Mouse (Mus musculus) forebrain, embryonic 15.5 days (tissue): ENCODE data around the gene Tfpi. TPM values are rescaled to one million over a fixed set of nuclear protein-coding genes. Genes with fewer than 3 reads are reported as not detected.

ENCODE experiments used
- ATAC-seq: fragments of 200-750 bp; cut with Nextera tagmentation; replicated peaks from 2 replicates; pipeline ENCODE4 v1.8.0; 2017; ENCODE audit warnings: mild to moderate bottlenecking, moderate TSS enrichment, moderate library complexity
- H3K27ac ChIP-seq: fragments of 300-500 bp; sonication (generic); replicated peaks from 2 replicates; pipeline ENCODE4 v1.5.1; 2015; ENCODE audit warnings: mild to moderate bottlenecking, inconsistent platforms
- H3K27me3 ChIP-seq: fragments of 300-500 bp; sonication (generic); 2 replicates; pipeline ENCODE4 v1.6.1; 2015; ENCODE audit warnings: inconsistent platforms
- H3K36me3 ChIP-seq: fragments of 300-500 bp; sonication (generic); 2 replicates; pipeline ENCODE4 v1.6.1; 2015; ENCODE audit warnings: mild to moderate bottlenecking, inconsistent platforms
- H3K4me1 ChIP-seq: fragments of 300-500 bp; sonication (generic); 2 replicates; pipeline ENCODE4 v1.6.1; 2015; ENCODE audit warnings: inconsistent platforms
- H3K4me2 ChIP-seq: fragments of 300-500 bp; sonication (generic); replicated peaks from 2 replicates; pipeline ENCODE4 v1.6.1; 2015; ENCODE audit warnings: mild to moderate bottlenecking, inconsistent platforms
- H3K4me3 ChIP-seq: fragments of 300-500 bp; sonication (generic); 2 replicates; pipeline ENCODE4 v1.5.1; 2015; ENCODE audit warnings: mild to moderate bottlenecking, inconsistent platforms
- H3K9ac ChIP-seq: fragments of 300-500 bp; sonication (generic); replicated peaks from 2 replicates; pipeline ENCODE4 v1.6.1; 2015; ENCODE audit warnings: mild to moderate bottlenecking, inconsistent platforms
- H3K9me3 ChIP-seq: fragments of 300-500 bp; sonication (generic); 2 replicates; pipeline ENCODE4 v1.6.1; 2016; ENCODE audit warnings: inconsistent platforms
- WGBS: fragments of 180-500 bp; shearing (Covaris S2); methylation state at CpG from one replicate; pipeline ENCODE4 v1.1.7; 2015; ENCODE audit warnings: mixed read lengths; 5-methylcytosine and 5-hydroxymethylcytosine counted together
- polyA plus RNA-seq: library from polyadenylated mRNA; unstranded; fragments of >200 nt; fragmentation: Nextera tagmentation; extraction: Ambion mirVana; gene quantifications from 2 replicates; pipeline ENCODE4 v1.2.1, GENCODE M21; 2015

Tfpi gene
- polyA plus RNA-seq, 1 experiment from 2014 or later, result 9.7 TPM

- ATAC-seq, result no peak
- Histone ChIP-seq H3K27me3 (no peaks in the 10 kb centered on the region), H3K36me3 (no peaks in the 10 kb centered on the region), H3K9ac (no peak overlapping the region), H3K9me3 (no peaks in the 10 kb centered on the region), H3K4me3 (no peak overlapping the region), H3K4me2 (no peak overlapping the region), H3K4me1 (peaks cover 5% of the 10 kb centered on the region; the same call in 1 of the 2 replicates), H3K27ac (no peak overlapping the region)
- 67% methylated on average over 6 of the region's 6 CpGs for WGBS
These were observed 91.5 kb downstream of the Tfpi start for GRCm38 (mm10) chr2:84384911-84385693.

- H3K27me3 ChIP-seq, result no peaks in the 10 kb centered on the region
- H3K27ac ChIP-seq, result no peak overlapping the region
- no peak overlapping the region for H3K4me2 ChIP-seq
- peaks cover 5% of the 10 kb centered on the region; the same call in 1 of the 2 replicates for H3K4me1 ChIP-seq
- no peak overlapping the region for H3K4me3 ChIP-seq
- no peak overlapping the region for H3K9ac ChIP-seq
- ATAC-seq, result no peak
- WGBS, result 87% methylated on average over 4 of the region's 4 CpGs
- no peaks in the 10 kb centered on the region for H3K9me3 ChIP-seq
- H3K36me3 ChIP-seq, result no peaks in the 10 kb centered on the region
These were observed 92.7 kb downstream of the Tfpi start for GRCm38 (mm10) chr2:84383828-84384227.

Other genes starting within 250 kb of the Tfpi start
- gene Calcrl, start 51.4 kb downstream of the Tfpi start, polyA plus RNA-seq, result 5.7 and 6.9 TPM in 2 replicates
- 35.7 and 38.1 TPM in 2 replicates for gene Ctnnd1, start 174.0 kb upstream of the Tfpi start, polyA plus RNA-seq
- gene Btbd18, start 182.3 kb upstream of the Tfpi start, polyA plus RNA-seq, result 0.36 and 0.41 TPM in 2 replicates
- gene Selenoh, start 194.0 kb upstream of the Tfpi start, polyA plus RNA-seq, result 251 and 270 TPM in 2 replicates
- gene Gm28635, start 201.3 kb upstream of the Tfpi start, polyA plus RNA-seq, result not detected in 2 replicates
- gene Med19, start 201.6 kb upstream of the Tfpi start, polyA plus RNA-seq, result 51.7 and 54.7 TPM in 2 replicates
- 198 and 209 TPM in 2 replicates for gene Tmx2, start 202.4 kb upstream of the Tfpi start, polyA plus RNA-seq
- 19.3 and 19.7 TPM in 2 replicates for gene Zdhhc5, start 238.4 kb upstream of the Tfpi start, polyA plus RNA-seq